Mouse (Mus musculus) c-Kit-positive CD71-positive TER-119-positive erythroid progenitor cells, embryonic 14.5 days (primary cell): Measurements from ENCODE around the gene Msh2.
"Not testable (repeated sequence)": the region's sequence is repeated elsewhere in the genome, so short reads cannot be mapped to it uniquely, and the experiment has no call there.

Experiments used
- DNase-seq: peaks from one replicate; pipeline ENCODE4 v3.0.0-alpha.2; 2013; ENCODE audit warnings: low spot score

Gene Msh2

GRCm38 (mm10) chr17:87671890-87672660 lies at the start of gene Msh2:
Gene Msh2 (plus strand): TSS chr17:87672330.
- DNase-seq = peak; percentile 98

GRCm38 (mm10) chr17:87625510-87626086 lies 46.5 kb upstream of the Msh2 start:
- no peak for DNase-seq

- no peak for DNase-seq
These were observed 44.0 kb upstream of the Msh2 start for GRCm38 (mm10) chr17:87628144-87628543.

- no peak for DNase-seq
These were observed 43.4 kb upstream of the Msh2 start for GRCm38 (mm10) chr17:87628706-87629105.

- no peak for DNase-seq
These were observed 35.1 kb upstream of the Msh2 start for GRCm38 (mm10) chr17:87637056-87637389.

GRCm38 (mm10) chr17:87639242-87639641 lies 32.9 kb upstream of the Msh2 start:
- no peak for DNase-seq

GRCm38 (mm10) chr17:87640272-87640671 lies 31.9 kb upstream of the Msh2 start:
- no peak for DNase-seq

GRCm38 (mm10) chr17:87641006-87641405 lies 31.1 kb upstream of the Msh2 start:
- no peak for DNase-seq

GRCm38 (mm10) chr17:87642744-87643143 lies 29.4 kb upstream of the Msh2 start:
- no peak for DNase-seq

GRCm38 (mm10) chr17:87655616-87656015 lies 16.5 kb upstream of the Msh2 start:
- DNase-seq = not testable (repeated sequence)

- not testable (repeated sequence) for DNase-seq
These were observed 10.1 kb upstream of the Msh2 start for GRCm38 (mm10) chr17:87661958-87662573.

- no peak for DNase-seq
These were observed 7.9 kb upstream of the Msh2 start for GRCm38 (mm10) chr17:87664238-87664637.

- DNase-seq = peak; percentile 28
These were observed 6.9 kb upstream of the Msh2 start for GRCm38 (mm10) chr17:87665066-87665822.

- DNase-seq = peak; percentile 33
These were observed 652 bp downstream of the Msh2 start for GRCm38 (mm10) chr17:87672677-87673286.

GRCm38 (mm10) chr17:87676916-87677474 lies 4.9 kb downstream of the Msh2 start:
- DNase-seq = not testable (repeated sequence)

GRCm38 (mm10) chr17:87677656-87678055 lies 5.5 kb downstream of the Msh2 start:
- no peak for DNase-seq

GRCm38 (mm10) chr17:87689217-87689616 lies 17.1 kb downstream of the Msh2 start:
- DNase-seq = no peak

- DNase-seq = peak; percentile 12
These were observed 19.8 kb downstream of the Msh2 start for GRCm38 (mm10) chr17:87691958-87692357.

GRCm38 (mm10) chr17:87695874-87696465 lies 23.8 kb downstream of the Msh2 start:
- DNase-seq = no peak

- DNase-seq = no peak
These were observed 24.7 kb downstream of the Msh2 start for GRCm38 (mm10) chr17:87696814-87697213.

- DNase-seq = no peak
These were observed 27.1 kb downstream of the Msh2 start for GRCm38 (mm10) chr17:87698996-87699765.
